Mouse (Mus musculus) brain, embryonic 14.5 days (tissue): ENCODE data around the gene Zfp775. TPM values are rescaled to one million over a fixed set of nuclear protein-coding genes. Genes with fewer than 3 reads are reported as not detected.
A peak's percentile ranks its signal among the peaks of the same experiment; 100 is the strongest.

ENCODE experiments used
- DNase-seq: peaks from one replicate; pipeline ENCODE4 v3.0.0-alpha.2; 2011; ENCODE audit warnings: low read depth
- CTCF ChIP-seq: fragments of 200-500 bp; IDR thresholded peaks from 2 replicates; pipeline ENCODE4 v1.5.1; 2012; ENCODE audit warnings: inconsistent platforms, mild to moderate bottlenecking, moderate library complexity, borderline replicate concordance; ENCODE audit not compliant: insufficient read depth, insufficient read length; ENCODE audit errors: extremely low read depth
- POLR2A ChIP-seq: fragments of 200-500 bp; IDR thresholded peaks from 2 replicates; pipeline ENCODE4 v1.6.1; 2012; ENCODE audit warnings: mild to moderate bottlenecking, inconsistent platforms, borderline replicate concordance; ENCODE audit not compliant: poor library complexity, insufficient read depth, insufficient read length, severe bottlenecking; ENCODE audit errors: extremely low read depth
- polyA plus RNA-seq: library from polyadenylated mRNA; depleted of rRNA; stranded (reverse); fragments of >200 nt; gene quantifications from 2 replicates; pipeline ENCODE4 v1.2.3, GENCODE M21; 2012

Zfp775 gene
- polyA plus RNA-seq, 1 experiment = 14.6 TPM

DNA sequence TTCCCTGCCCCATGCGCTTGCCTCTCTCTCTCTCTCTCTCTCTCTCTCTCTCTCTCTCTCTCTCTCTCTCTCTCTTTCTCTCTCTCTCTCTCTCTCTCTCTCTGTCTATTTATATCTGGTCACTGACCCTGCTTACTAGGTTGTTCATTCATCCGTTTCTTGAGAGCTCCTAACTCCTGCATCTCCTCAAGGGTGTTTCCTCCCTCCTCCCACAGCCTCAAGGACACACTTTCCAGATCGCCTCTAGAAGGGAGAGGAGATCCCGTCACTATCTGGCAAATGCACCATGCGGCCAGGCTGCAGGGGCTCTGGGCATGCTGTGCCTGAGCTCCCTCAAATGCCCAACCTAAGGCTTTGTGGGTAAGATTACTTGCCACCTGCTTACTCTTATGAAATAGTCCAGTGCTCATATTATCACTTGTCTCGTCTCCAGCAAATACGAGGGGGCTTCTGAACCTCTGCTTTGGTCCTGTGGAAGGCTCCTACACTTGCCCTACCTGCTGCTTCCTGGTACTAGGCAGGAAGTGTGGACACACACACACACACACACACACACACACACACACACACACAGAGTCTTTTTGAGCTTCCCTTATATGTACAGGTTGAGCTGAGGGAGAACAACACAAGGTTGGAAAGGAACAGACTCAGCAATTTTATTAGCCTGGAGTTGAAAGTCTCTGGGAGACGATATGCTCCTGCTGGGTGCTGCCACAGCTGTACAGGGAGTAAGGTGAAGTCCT is 32.6 kb upstream of the Zfp775 start:
- no peak for DNase-seq
- TF ChIP-seq CTCF (no peak), POLR2A (no peak)

DNA sequence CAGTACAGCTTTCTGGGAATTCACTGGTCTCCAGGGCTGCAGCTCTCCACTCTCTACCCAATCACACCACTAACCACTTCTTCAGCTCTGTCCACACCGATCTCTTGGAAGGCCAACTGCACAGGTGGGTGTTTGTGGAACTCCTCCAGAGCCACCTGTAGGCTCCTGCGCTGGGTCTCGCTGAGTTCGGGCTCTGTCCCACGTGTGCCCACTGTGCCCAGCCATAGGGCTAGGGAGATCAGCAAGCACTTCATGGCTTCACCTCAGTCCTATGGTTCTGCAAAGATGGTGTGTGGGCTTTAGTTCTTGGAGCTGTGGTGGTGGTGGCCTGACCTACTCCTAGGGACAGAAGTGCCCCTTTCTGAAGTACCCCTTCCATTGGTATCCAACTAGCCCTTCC is 29.8 kb upstream of the Zfp775 start:
- TF ChIP-seq POLR2A = no peak

DNA sequence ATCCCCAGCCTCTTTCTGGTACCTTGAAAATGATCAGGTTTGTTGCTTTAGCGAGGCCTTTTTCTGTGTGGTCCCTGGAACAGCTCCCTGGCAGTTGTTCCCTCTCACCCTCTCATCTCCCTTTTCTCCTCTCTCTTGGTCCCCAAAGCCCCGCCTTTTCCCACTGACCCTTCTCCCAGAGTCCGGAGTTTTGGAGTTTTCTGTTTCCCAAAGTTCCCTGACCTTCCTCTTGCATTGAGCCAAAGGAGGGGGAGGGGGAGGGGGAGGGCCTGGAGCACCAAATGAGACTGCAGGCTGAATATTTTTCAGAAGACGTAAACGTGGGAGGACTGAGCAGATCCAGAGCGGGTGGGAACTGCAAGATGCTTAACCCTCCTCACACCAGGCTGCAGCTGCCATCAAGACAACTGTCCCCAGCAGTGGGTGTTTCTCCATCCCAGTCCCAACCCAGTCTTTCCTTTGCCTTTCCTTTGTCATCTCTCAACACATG is 29.2 kb upstream of the Zfp775 start, which contains the start of gene Rarres2:
Gene Rarres2 (minus strand): TSS at position 218 of the 490 bp plus-strand sequence.
- DNase-seq = peak; percentile 18
- TF ChIP-seq POLR2A (no peak), CTCF (no peak)

More for the DNA sequence above, 29.8 kb upstream of the Zfp775 start:
- no peak for DNase-seq

- TF ChIP-seq POLR2A = no peak
- no peak for TF ChIP-seq CTCF
- DNase-seq = no peak
Measured at GRCm38 (mm10) chr6:48573280-48573679, 28.6 kb upstream of the Zfp775 start.

DNA sequence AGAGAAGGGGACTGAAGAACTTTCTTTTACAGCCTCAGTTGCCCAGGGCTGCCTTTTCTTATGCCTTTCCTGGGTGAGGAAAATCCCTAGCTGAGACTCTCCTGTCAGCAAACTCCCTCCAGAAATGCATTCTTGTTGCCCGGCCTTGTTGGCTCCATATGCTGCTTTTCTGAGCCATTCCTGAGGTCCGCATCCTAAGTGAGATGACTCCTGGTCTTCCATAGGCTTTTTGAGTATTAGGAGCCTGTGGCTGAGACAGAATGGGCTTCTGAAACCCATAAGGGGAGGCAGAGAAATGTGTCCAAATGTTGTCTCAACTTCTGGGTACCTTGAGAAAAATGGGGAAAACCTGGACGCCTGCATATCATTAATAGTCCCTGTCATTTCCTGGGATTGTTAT is 27.9 kb upstream of the Zfp775 start:
- DNase-seq = no peak
- TF ChIP-seq POLR2A (no peak), CTCF (no peak)

DNA sequence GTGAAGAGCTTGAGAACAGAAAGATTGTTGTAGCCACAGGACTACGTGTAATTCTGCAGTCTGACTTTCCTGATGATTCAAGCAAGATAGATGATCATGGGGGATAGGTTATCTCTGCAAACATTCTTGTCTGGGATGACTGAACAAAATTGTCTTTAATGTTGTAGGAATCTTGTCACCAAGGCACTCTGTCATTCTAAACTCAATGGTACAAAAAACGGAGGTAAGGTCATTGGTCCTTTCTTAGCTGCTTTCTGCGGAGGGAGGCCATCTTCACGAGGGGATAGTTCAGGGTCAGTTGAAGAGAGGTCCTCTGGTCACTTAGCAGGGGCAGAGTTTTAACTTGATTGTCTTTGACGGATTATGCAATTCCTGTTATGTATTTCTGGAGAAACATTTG is 23.1 kb upstream of the Zfp775 start:
- no peak for TF ChIP-seq POLR2A
- TF ChIP-seq CTCF = no peak

DNA sequence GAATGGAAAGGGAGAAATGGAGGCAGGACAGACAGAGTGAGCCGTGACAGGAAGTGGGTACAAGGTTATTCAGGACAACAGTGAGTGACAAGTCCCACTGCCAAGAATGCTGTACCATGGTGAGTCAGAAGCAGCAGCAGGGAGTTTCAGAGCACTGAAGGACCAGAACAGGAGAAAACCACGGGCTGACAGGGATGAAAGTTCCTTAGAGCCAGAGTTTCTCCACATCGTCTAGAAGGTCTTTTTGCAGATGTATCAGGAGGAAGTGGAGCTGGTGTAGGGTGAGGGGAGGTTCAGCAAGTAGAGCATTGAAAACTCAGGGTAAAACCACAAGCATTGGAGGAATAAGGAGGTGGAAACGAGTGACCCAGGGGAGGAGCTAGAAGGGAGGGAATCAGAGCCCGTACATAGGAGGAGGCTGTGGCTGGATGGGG is 22.6 kb upstream of the Zfp775 start:
- TF ChIP-seq POLR2A (no peak), CTCF (no peak)
- no peak for DNase-seq

More for the DNA sequence above, 23.1 kb upstream of the Zfp775 start:
- DNase-seq = no peak

DNA sequence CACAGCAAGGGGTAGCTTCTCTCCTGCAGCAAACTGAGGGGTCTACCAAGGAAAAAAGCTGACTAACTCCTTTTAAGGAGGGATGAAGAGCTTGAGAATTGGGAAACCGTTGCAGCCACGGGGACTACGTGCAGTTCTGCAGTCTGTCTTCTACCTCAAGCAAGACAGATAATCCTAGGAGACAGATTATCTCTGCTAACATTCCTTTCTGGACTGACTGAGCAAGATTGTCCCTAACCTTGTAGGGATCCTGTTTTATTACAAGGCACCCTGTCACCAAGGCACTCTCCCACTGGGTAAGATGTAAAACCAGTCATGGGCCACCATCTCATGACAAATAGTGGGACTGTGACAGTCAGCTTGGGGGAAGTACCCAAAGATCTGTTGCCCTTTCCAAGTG is 20.6 kb upstream of the Zfp775 start:
- TF ChIP-seq POLR2A (no peak), CTCF (no peak)
- no peak for DNase-seq

DNA sequence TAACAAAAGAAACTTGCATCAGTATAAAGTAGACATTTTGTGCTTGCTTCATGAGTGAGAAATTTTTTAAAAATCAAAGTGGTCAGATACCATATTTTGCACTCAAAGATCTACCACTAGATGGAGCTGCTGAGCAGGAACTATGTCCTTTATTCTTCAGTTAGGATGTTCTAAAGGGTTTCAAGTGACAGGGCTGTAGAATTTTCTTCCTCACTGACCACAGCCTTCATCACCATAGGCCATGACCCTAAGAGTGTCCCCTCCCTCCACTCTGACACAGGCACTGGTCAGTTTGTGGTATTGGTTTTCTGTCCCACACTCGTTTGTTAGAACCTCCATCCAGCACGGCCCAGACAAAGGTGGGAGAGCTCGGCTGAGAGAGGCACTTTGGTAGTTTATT is 19.8 kb upstream of the Zfp775 start:
- DNase-seq = peak; percentile 77
- TF ChIP-seq CTCF (peak; percentile 19; the same call in 1 of the 2 replicates), POLR2A (no peak)

DNA sequence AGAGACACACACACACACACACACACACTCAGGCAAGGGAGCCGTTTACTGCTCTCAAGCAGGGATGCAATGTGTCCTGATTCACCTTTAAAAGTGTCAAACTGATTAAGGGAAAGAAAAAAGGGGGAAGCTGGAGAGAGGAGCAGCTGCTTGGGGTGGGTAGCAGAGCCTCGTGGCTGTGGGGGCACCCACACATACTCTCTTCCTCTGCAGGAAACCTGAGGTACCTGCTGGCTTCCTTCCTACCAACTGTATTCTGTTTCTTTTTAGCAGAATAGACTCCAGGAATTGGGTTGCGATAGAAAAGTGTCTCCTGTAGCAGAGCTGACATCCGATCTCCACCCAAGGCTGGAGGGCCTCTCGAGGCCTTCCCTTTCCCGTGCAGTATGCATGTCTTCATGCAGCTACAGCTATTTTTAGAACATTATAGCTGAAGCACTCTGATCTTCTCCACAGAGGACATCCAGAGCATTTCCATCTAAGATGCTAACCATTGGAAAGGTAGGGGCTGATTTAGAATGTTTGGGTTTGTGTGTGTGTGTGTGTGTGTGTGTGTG is 12.6 kb upstream of the Zfp775 start, which contains the start of gene Gm45021:
Gene Gm45021 (plus strand): TSS at position 417 of the 557 bp plus-strand sequence.
- DNase-seq = no peak

GRCm38 (mm10) chr6:48591221-48591845 is 10.5 kb upstream of the Zfp775 start:
- DNase-seq = no peak
- no peak for TF ChIP-seq POLR2A
- no peak for TF ChIP-seq CTCF

More for the DNA sequence above, 12.6 kb upstream of the Zfp775 start, which contains the start of gene Gm45021:
- no peak for TF ChIP-seq POLR2A
- TF ChIP-seq CTCF = no peak

DNA sequence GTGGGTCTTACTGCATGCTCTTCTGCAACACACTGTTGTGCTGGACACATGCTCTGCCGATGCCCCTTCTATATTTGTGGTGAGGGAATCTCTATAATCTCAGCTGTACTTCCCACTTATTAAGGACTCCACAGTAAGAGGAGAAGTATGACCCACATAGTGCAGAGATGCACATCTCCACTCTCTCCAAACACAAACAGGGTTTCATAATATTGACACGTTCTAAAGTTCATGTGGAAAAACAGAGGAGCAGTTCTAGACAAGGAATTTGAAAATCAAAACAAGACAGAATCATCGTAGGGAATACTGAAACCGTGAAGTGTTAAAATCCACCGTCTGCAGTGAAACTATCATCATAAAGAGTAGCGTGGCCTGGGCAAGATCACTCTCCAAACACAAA is 10.0 kb upstream of the Zfp775 start:
- no peak for DNase-seq
- TF ChIP-seq CTCF (no peak), POLR2A (no peak)
